Mouse (Mus musculus): ENCODE measurements around the gene Fbxl5. TPM values are rescaled to one million over a fixed set of nuclear protein-coding genes. Genes with fewer than 3 reads are reported as not detected.

The Fbxl5 gene
- polyA plus RNA-seq (2012; rRNA removed): 20.3 and 31.4 TPM in 2 replicates

- 85% methylated on average over 19 of the region's 19 CpGs for WGBS
- no peak for TF ChIP-seq POLR2A (IDR thresholded peaks at IDR 0.05; ENCODE audit: borderline replicate concordance, extremely low read depth, low read depth, low read length)
- no peak for TF ChIP-seq CTCF (IDR thresholded peaks at IDR 0.05; ENCODE audit: insufficient read depth, low read length)
- peaks cover 8% of the 10 kb centered on the region for H3K4me1 ChIP-seq (ENCODE audit: control insufficient read depth, insufficient read depth, low read length)
- DNase-seq: no peak
- H3K4me3 ChIP-seq (replicated peaks; ENCODE audit: extremely low read depth, low read depth, low read length): no peak within 1 kb of the TSS
Observed at GRCm38 (mm10) chr5:43821538-43821937, at the start of gene Fbxl5. TSS of gene Fbxl5 (minus strand) at chr5:43821638.

- 3% methylated on average over 28 of the region's 28 CpGs for WGBS
- peaks cover 2% of the 10 kb centered on the region; the same call in 1 of the 2 replicates for H3K4me1 ChIP-seq (ENCODE audit: control insufficient read depth, insufficient read depth, low read length)
- H3K4me3 ChIP-seq (replicated peaks; ENCODE audit: extremely low read depth, low read depth, low read length): peak overlapping the region; percentile 82
- DNase-seq: peak; percentile 43
- TF ChIP-seq CTCF (IDR thresholded peaks at IDR 0.05; ENCODE audit: insufficient read depth, low read length) (no peak), POLR2A (IDR thresholded peaks at IDR 0.05; ENCODE audit: borderline replicate concordance, extremely low read depth, low read depth, low read length) (peak; percentile 44; the same call in 1 of the 2 replicates)
Observed at GRCm38 (mm10) chr5:43868711-43869600, 47.5 kb upstream of the Fbxl5 start.

- no peak for TF ChIP-seq CTCF (IDR thresholded peaks at IDR 0.05; ENCODE audit: insufficient read depth, low read length)
- TF ChIP-seq POLR2A (IDR thresholded peaks at IDR 0.05; ENCODE audit: borderline replicate concordance, extremely low read depth, low read depth, low read length): no peak
- Histone ChIP-seq H3K4me3 (replicated peaks; ENCODE audit: extremely low read depth, low read depth, low read length) (peak within 1 kb of the TSS; percentile 82), H3K4me1 (ENCODE audit: control insufficient read depth, insufficient read depth, low read length) (peaks cover 2% of the 10 kb centered on the region; the same call in 1 of the 2 replicates)
- DNase-seq: no peak
Observed at GRCm38 (mm10) chr5:43868253-43868652, 46.8 kb upstream of the Fbxl5 start, which contains the start of gene Cd38. TSS of gene Cd38 (plus strand) at chr5:43868553.

GRCm38 (mm10) chr5:43865316-43865715 lies 43.9 kb upstream of the Fbxl5 start:
- 56% methylated on average over 2 of the region's 2 CpGs for WGBS
- TF ChIP-seq CTCF (IDR thresholded peaks at IDR 0.05; ENCODE audit: insufficient read depth, low read length): no peak
- no peak for TF ChIP-seq POLR2A (IDR thresholded peaks at IDR 0.05; ENCODE audit: borderline replicate concordance, extremely low read depth, low read depth, low read length)
- Histone ChIP-seq H3K4me3 (replicated peaks; ENCODE audit: extremely low read depth, low read depth, low read length) (no peak overlapping the region), H3K4me1 (ENCODE audit: control insufficient read depth, insufficient read depth, low read length) (no peaks in the 10 kb centered on the region; the same call in 1 of the 2 replicates)
- DNase-seq: no peak

GRCm38 (mm10) chr5:43863642-43864041 lies 42.2 kb upstream of the Fbxl5 start:
- Histone ChIP-seq H3K4me1 (ENCODE audit: control insufficient read depth, insufficient read depth, low read length) (no peaks in the 10 kb centered on the region; the same call in 1 of the 2 replicates), H3K4me3 (replicated peaks; ENCODE audit: extremely low read depth, low read depth, low read length) (no peak overlapping the region)
- 64% methylated on average over 6 of the region's 6 CpGs for WGBS
- TF ChIP-seq CTCF (IDR thresholded peaks at IDR 0.05; ENCODE audit: insufficient read depth, low read length) (no peak), POLR2A (IDR thresholded peaks at IDR 0.05; ENCODE audit: borderline replicate concordance, extremely low read depth, low read depth, low read length) (no peak)
- DNase-seq: no peak

GRCm38 (mm10) chr5:43860670-43861431 lies 39.4 kb upstream of the Fbxl5 start:
- DNase-seq: no peak
- H3K4me3 ChIP-seq (replicated peaks; ENCODE audit: extremely low read depth, low read depth, low read length): no peak overlapping the region
- H3K4me1 ChIP-seq (ENCODE audit: control insufficient read depth, insufficient read depth, low read length): peaks cover 3% of the 10 kb centered on the region
- TF ChIP-seq CTCF (IDR thresholded peaks at IDR 0.05; ENCODE audit: insufficient read depth, low read length) (no peak), POLR2A (IDR thresholded peaks at IDR 0.05; ENCODE audit: borderline replicate concordance, extremely low read depth, low read depth, low read length) (no peak)
- WGBS: 46% methylated on average over 5 of the region's 5 CpGs

GRCm38 (mm10) chr5:43860096-43860495 lies 38.7 kb upstream of the Fbxl5 start:
- H3K4me1 ChIP-seq (ENCODE audit: control insufficient read depth, insufficient read depth, low read length): peaks cover 3% of the 10 kb centered on the region
- TF ChIP-seq CTCF (IDR thresholded peaks at IDR 0.05; ENCODE audit: insufficient read depth, low read length) (no peak), POLR2A (IDR thresholded peaks at IDR 0.05; ENCODE audit: borderline replicate concordance, extremely low read depth, low read depth, low read length) (no peak)
- 93% methylated on average over 5 of the region's 5 CpGs for WGBS

GRCm38 (mm10) chr5:43859663-43860062 lies 38.2 kb upstream of the Fbxl5 start:
- 80% methylated on average over 8 of the region's 8 CpGs for WGBS
- TF ChIP-seq POLR2A (IDR thresholded peaks at IDR 0.05; ENCODE audit: borderline replicate concordance, extremely low read depth, low read depth, low read length) (no peak), CTCF (IDR thresholded peaks at IDR 0.05; ENCODE audit: insufficient read depth, low read length) (no peak)
- no peak overlapping the region for H3K4me3 ChIP-seq (replicated peaks; ENCODE audit: extremely low read depth, low read depth, low read length)
- H3K4me1 ChIP-seq (ENCODE audit: control insufficient read depth, insufficient read depth, low read length): peaks cover 8% of the 10 kb centered on the region
- DNase-seq: no peak

More at GRCm38 (mm10) chr5:43860096-43860495, 38.7 kb upstream of the Fbxl5 start:
- no peak overlapping the region for H3K4me3 ChIP-seq (replicated peaks; ENCODE audit: extremely low read depth, low read depth, low read length)
- no peak for DNase-seq

GRCm38 (mm10) chr5:43855769-43856168 lies 34.3 kb upstream of the Fbxl5 start:
- no peak for DNase-seq

More at GRCm38 (mm10) chr5:43855769-43856168, 34.3 kb upstream of the Fbxl5 start:
- WGBS: 1% methylated on average over 2 of the region's 2 CpGs
- H3K4me1 ChIP-seq (ENCODE audit: control insufficient read depth, insufficient read depth, low read length): peaks cover 11% of the 10 kb centered on the region
- H3K4me3 ChIP-seq (replicated peaks; ENCODE audit: extremely low read depth, low read depth, low read length): no peak overlapping the region
- no peak for TF ChIP-seq POLR2A (IDR thresholded peaks at IDR 0.05; ENCODE audit: borderline replicate concordance, extremely low read depth, low read depth, low read length)
- TF ChIP-seq CTCF (IDR thresholded peaks at IDR 0.05; ENCODE audit: insufficient read depth, low read length): no peak

All from lung, adult 2 months (tissue).